Mouse (Mus musculus) ES-E14 (cell line): ENCODE data around the gene 9430015G10Rik.

ENCODE experiments used
- ZC3H11A ChIP-seq: IDR thresholded peaks from 2 replicates; pipeline ENCODE4 v1.6.1; 2012; ENCODE audit warnings: low read depth, mild to moderate bottlenecking, inconsistent platforms, low read length, borderline replicate concordance
- ZNF384 ChIP-seq: IDR thresholded peaks from 2 replicates; pipeline ENCODE4 v1.6.1; 2012; ENCODE audit warnings: low read depth, low read length, inconsistent platforms

DNA sequence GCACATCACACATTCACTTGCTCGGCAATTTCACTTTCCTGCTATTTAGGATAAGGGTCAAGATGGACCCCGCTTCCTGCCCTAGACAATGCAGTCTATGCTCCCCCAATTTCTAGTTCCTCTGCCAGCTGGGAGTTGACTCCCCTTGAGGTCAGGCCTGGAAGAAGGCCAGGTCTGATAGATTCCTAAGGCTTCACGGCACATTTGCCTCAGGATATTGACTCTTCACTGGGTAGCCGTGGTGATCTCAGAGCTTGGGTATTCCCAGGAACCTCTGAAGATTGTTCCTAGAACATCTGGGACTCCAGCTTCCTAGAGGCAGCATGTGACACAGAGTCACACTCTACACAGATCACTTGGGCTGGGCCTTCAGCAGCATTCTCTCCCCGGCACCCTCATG, 19.0 kb downstream of the 9430015G10Rik start:
- no peak for TF ChIP-seq ZNF384
- TF ChIP-seq ZC3H11A = no peak
